Mouse (Mus musculus) testis, adult 2 months (tissue): Measurements from ENCODE around the gene Ccdc117. TPM values are rescaled to one million over a fixed set of nuclear protein-coding genes. Genes with fewer than 3 reads are reported as not detected.
"Not testable (repeated sequence)": the region's sequence is repeated elsewhere in the genome, so short reads cannot be mapped to it uniquely, and the experiment has no call there.

Experiments used
- H3K27ac ChIP-seq: fragments of 200-500 bp; 2 replicates; pipeline ENCODE4 v1.5.1; 2012; ENCODE audit warnings: low read depth, low read length; ENCODE audit not compliant: control insufficient read depth, insufficient read depth
- H3K27me3 ChIP-seq: fragments of 200-500 bp; 2 replicates; pipeline ENCODE4 v1.6.1; 2012; ENCODE audit warnings: mild to moderate bottlenecking, low read length, moderate library complexity; ENCODE audit not compliant: control insufficient read depth, insufficient read depth
- H3K36me3 ChIP-seq: fragments of 200-500 bp; 2 replicates; pipeline ENCODE4 v1.6.1; 2012; ENCODE audit warnings: mild to moderate bottlenecking, low read length; ENCODE audit not compliant: control insufficient read depth, insufficient read depth
- H3K4me1 ChIP-seq: fragments of 200-500 bp; 2 replicates; pipeline ENCODE4 v1.6.1; 2012; ENCODE audit warnings: low read length; ENCODE audit not compliant: control insufficient read depth, insufficient read depth
- H3K4me3 ChIP-seq: fragments of 200-500 bp; 2 replicates; pipeline ENCODE4 v1.5.1; 2012; ENCODE audit warnings: low read depth, mild to moderate bottlenecking, low read length, moderate library complexity, mixed read lengths; ENCODE audit not compliant: control insufficient read depth
- CTCF ChIP-seq: fragments of 200-500 bp; IDR thresholded peaks from 2 replicates; pipeline ENCODE4 v1.5.1; 2012; ENCODE audit warnings: low read depth, mild to moderate bottlenecking, inconsistent platforms, low read length, moderate library complexity; ENCODE audit not compliant: control insufficient read depth, insufficient read depth, insufficient replicate concordance
- POLR2A ChIP-seq: fragments of 200-500 bp; IDR thresholded peaks from 2 replicates; pipeline ENCODE4 v1.6.1; 2012; ENCODE audit warnings: low read depth, mild to moderate bottlenecking, inconsistent platforms, low read length, moderate library complexity; ENCODE audit not compliant: control insufficient read depth
- polyA plus RNA-seq: library from polyadenylated mRNA; depleted of rRNA; stranded (reverse); fragments of >200 nt; gene quantifications from 2 replicates; pipeline ENCODE4 v1.2.3, GENCODE M21; 2012

The Ccdc117 gene
- polyA plus RNA-seq, 1 experiment, result 37.6 TPM

GRCm38 (mm10) chr11:5515655-5516054 is 26.3 kb downstream of the Ccdc117 start:
- Histone ChIP-seq H3K27me3 (no peaks in the 10 kb centered on the region), H3K4me1 (no peaks in the 10 kb centered on the region), H3K36me3 (no peaks in the 10 kb centered on the region), H3K27ac (no peak overlapping the region), H3K4me3 (no peak overlapping the region)
- TF ChIP-seq POLR2A, result no peak
- no peak for TF ChIP-seq CTCF

DNA sequence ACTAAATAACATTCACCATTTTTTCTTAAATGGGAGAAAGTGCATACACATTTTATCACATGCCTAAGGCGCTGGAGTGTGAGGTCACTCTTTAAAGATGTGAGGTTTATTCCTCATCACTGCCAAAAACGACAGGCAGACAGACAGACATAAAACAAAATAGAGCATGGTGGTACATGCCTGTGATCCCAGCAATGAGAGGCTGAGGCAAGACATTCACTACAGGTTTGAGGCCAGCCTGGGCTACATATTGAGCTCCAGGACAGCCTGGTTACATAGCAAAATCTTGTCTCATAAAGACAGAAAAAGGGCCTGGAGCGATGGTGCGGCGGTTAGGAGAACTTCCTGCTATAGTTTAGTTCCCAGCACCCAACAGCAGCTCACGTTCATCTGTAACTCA is 26.8 kb downstream of the Ccdc117 start:
- H3K36me3 ChIP-seq, result no peaks in the 10 kb centered on the region
- no peaks in the 10 kb centered on the region for H3K4me1 ChIP-seq
- H3K27ac ChIP-seq, result no peak overlapping the region
- H3K4me3 ChIP-seq, result no peak overlapping the region
- no peak for TF ChIP-seq POLR2A
- no peaks in the 10 kb centered on the region for H3K27me3 ChIP-seq

GRCm38 (mm10) chr11:5514091-5514490 is 27.9 kb downstream of the Ccdc117 start:
- no peak for TF ChIP-seq CTCF
- TF ChIP-seq POLR2A, result no peak
- Histone ChIP-seq H3K4me3 (no peak overlapping the region), H3K36me3 (no peaks in the 10 kb centered on the region), H3K27ac (no peak overlapping the region), H3K27me3 (no peaks in the 10 kb centered on the region), H3K4me1 (no peaks in the 10 kb centered on the region)

- TF ChIP-seq POLR2A, result no peak
- no peak for TF ChIP-seq CTCF
- H3K36me3 ChIP-seq, result no peaks in the 10 kb centered on the region
- no peaks in the 10 kb centered on the region for H3K4me1 ChIP-seq
- H3K27ac ChIP-seq, result no peak overlapping the region
- H3K27me3 ChIP-seq, result no peaks in the 10 kb centered on the region
- no peak overlapping the region for H3K4me3 ChIP-seq
Measured at GRCm38 (mm10) chr11:5512961-5513360, 29.0 kb downstream of the Ccdc117 start.

DNA sequence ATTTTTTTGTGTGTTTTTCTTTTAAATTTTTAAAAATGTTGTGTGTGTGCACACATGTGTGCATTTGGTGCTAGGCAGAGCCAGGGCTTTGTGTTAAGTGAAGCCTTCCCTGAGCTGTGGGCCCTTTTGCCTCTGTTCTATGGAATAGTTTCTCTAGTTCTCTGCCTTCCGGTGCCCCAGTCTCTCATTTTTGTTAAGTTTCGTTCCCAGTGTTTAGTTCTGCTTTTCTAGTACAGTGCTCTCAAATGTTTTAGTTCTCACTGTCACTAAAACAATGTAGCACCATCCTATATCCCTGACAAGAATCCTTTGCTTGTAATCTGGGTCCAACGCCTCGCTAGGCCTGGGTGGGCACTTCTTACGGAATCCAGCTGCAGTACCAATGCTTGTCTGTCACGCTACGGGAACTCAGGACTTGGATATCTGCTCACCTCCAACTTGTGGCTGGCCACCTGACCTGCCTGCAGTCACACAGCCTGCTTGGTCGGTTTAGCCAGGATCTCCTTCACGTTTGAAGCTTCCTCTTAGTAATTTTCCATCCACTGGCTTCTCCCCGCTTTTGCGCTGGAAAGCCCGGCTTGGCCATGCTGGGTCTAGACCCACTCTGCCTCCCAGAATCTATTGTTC is 29.8 kb downstream of the Ccdc117 start:
- no peak overlapping the region for H3K4me3 ChIP-seq
- H3K4me1 ChIP-seq, result no peaks in the 10 kb centered on the region
- TF ChIP-seq CTCF (no peak), POLR2A (no peak)
- no peak overlapping the region for H3K27ac ChIP-seq
- no peaks in the 10 kb centered on the region for H3K36me3 ChIP-seq
- no peaks in the 10 kb centered on the region for H3K27me3 ChIP-seq

GRCm38 (mm10) chr11:5510686-5511085 is 31.3 kb downstream of the Ccdc117 start:
- not testable (repeated sequence) for H3K4me3 ChIP-seq

DNA sequence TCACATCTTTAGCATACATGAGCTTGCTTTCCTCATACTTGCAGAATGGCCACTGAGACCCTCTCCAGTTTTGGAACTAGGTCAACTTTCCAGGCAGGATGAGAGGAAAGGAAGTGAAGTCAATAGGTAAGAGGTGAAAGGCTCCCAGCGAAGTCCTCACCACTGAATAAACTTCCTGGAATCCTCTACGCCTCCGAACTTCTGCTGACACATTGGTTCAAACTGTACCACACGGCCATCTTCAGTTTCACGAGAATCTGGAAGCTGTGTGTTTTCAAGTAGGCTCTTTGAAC is 31.9 kb downstream of the Ccdc117 start:
- peaks cover 5% of the 10 kb centered on the region for H3K4me1 ChIP-seq
- no peak for TF ChIP-seq CTCF
- no peak for TF ChIP-seq POLR2A
- H3K27ac ChIP-seq, result no peak overlapping the region
- no peaks in the 10 kb centered on the region for H3K36me3 ChIP-seq
- H3K4me3 ChIP-seq, result no peak overlapping the region
- H3K27me3 ChIP-seq, result no peaks in the 10 kb centered on the region

More at GRCm38 (mm10) chr11:5510686-5511085, 31.3 kb downstream of the Ccdc117 start:
- not testable (repeated sequence) for H3K36me3 ChIP-seq, H3K4me1 ChIP-seq, H3K27me3 ChIP-seq, H3K27ac ChIP-seq

DNA sequence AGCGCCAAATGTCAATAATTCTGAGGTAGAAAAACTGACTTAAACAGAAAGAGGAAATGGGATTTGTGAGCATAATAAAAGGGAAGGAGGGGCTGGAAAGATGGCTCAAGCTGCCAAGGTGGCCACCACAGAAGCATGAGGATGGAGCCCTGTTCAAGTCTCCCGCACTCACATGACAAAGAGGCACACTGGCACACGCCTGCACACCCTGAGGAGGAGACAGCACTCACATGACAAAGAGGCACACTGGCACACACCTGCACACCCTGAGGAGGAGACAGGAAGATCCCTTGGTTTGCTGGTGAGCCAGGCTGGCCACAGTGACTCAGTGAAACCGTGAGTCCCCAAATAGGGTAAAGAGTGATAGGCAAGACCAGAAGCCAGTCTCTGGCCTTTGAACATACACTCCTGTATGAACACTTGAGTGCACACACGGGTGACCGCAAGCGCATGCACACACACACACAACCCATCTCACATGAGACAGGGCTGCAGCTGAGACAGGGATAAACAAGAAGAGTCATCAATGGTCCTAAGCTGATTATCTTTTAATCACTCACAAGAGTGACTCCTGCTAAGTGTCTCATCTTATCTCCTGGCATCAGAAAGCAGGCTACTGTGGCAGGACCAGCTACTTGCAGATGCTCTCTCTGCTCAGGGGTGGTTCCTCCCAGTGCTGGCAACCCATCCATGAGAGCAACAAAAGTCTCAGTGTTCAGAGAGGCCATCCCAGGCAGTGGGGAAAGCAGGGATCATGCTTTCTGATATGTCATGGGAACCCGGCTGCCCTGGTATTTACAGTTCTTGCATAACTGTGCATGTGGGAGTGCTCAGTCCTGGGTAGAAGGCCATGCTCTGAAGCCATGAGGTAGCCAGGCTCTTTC is 32.5 kb downstream of the Ccdc117 start:
- TF ChIP-seq POLR2A, result no peak
- TF ChIP-seq CTCF, result no peak
- Histone ChIP-seq H3K4me1 (peaks cover 5% of the 10 kb centered on the region), H3K27me3 (no peaks in the 10 kb centered on the region), H3K36me3 (no peaks in the 10 kb centered on the region), H3K4me3 (no peak overlapping the region), H3K27ac (no peak overlapping the region)
